Mouse (Mus musculus): Measurements from ENCODE around the gene Sbk2.

The Sbk2 gene

DNA sequence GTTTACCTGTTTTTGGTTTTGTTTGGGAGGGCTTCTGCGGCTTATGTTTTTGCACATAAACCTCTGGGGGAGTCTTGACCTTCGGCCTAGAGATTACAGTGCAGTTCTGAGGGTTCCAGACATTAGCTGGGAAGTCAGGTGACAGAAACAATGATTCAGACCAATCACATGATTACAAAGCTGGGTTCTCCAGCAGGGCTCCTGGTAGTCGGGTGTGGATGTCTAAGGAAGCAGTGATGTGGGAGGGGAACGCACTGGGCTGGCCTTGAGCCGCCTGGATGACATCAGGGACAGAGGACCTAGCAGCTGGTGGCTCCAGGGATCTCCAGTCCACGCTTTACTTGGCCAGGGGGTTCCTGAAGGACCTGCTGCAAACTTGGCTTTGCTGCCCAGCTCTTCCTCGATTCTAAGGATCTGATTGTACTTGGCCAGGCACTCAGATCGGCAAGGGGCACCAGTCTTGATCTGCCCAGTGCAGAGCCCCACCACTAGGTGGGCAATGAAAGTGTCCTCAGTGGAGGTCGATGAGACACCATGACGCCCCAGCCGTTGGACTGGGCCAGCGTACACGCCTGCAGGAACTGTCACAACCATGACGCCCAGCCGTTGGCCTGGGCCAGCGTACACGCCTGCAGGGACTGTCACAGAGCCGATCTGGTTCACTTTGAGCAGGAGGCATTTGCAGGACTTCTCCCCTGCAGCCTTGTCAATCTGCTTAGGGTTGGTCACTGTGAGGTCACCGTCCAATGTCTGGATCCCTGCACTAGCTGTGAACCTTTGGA lies 13.5 kb downstream of the Sbk2 start:
- no peak for DNase-seq (ENCODE audit: low read depth)

GRCm38 (mm10) chr7:4948386-4948785 lies 15.8 kb downstream of the Sbk2 start:
- no peak for DNase-seq (ENCODE audit: low read depth)

GRCm38 (mm10) chr7:4947855-4948254 lies 16.4 kb downstream of the Sbk2 start:
- peak; percentile 51 for DNase-seq (ENCODE audit: low read depth)

DNA sequence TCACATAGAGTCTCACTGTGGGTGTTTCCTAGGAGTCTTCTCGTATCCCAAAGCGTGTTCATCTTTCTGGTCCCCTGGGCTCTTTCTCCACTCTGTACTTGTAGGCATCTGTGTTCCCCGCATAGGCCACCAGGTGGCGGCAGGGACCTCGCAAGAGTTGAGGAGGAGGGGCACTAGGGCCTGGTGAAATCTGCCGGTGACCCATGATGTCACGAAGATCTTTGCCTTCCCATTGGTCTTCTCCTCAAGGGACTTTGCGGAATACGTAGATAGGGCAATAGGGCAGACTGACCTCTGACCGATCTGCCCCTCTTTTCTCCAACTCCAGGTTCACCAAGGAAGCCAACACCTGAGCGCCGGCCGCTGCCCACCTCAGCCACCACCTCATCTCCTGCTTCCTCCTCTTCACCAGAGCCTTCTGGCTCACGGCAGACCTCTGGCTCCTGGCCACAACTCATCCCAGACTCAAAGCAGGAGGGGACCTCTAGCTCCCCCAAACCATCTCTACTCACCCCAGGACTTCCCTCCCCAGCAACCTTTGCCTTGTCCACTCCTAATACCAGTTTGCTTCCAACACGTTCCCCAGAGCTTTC lies 20.9 kb downstream of the Sbk2 start:
- peak; percentile 95 for DNase-seq (ENCODE audit: low read depth)

DNA sequence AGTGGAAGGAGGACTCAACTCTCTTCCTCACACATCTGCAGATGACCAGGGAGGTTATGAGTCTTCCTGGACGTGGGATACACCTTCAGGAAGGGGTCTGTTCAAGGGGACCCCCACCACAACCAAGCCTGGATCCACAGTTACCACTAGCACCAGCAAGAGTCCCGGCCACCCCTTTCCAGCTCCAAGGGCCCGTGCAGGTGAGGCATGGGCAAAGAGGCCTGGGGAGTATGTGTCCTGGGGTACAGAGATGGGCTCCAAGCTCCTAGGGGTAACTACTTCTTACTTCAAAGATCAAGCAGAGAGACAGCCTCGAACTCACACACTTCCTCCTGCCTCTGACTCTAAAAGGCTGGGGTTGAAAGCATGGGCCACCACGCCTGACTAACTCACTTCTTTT lies 21.5 kb downstream of the Sbk2 start:
- DNase-seq (ENCODE audit: low read depth), result no peak

GRCm38 (mm10) chr7:4940068-4940479 lies 24.1 kb downstream of the Sbk2 start:
- peak; percentile 47 for DNase-seq (ENCODE audit: low read depth)

DNA sequence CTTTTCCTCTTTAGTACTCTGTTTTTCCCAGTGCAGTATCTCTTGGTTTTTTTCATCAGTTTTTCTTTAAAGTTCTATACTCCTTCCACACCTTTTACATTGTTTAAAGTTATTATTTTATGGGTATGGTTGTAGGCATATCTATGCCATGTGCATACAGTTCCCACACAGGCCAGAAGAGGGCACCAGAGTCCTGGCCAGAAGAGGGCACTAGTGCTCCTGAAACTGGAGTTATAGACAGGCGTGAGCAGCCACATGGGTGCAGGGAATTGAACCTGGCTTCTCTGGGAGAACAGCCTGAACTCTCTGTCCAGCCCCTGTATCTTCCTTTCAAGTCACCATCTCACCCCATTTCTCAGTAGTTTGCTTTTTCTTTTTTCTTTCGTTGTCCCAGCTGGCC lies 25.8 kb downstream of the Sbk2 start:
- DNase-seq (ENCODE audit: low read depth), result no peak

GRCm38 (mm10) chr7:4937392-4937791 lies 26.8 kb downstream of the Sbk2 start:
- DNase-seq (ENCODE audit: low read depth), result no peak

DNA sequence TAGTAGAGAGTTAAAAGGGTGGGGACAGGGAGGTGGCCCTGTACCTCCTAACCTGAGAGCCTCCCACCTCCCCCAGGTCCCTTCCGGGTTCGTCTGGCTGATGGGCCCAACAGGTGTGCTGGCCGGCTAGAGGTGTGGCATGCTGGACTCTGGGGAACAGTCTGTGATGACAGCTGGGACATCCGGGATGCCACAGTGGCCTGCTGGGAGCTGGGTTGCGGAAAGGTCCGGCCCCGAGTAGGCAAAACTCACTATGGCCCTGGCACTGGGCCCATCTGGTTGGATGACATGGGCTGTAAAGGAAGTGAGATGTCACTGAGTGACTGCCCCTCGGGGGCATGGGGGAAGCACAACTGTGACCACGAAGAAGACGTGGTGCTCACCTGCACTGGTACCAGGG lies 27.4 kb downstream of the Sbk2 start:
- DNase-seq (ENCODE audit: low read depth), result no peak

GRCm38 (mm10) chr7:4934160-4934914 lies 29.9 kb downstream of the Sbk2 start:
- DNase-seq (ENCODE audit: low read depth), result no peak

- DNase-seq (ENCODE audit: low read depth), result no peak
Measured at GRCm38 (mm10) chr7:4933103-4933502, 31.1 kb downstream of the Sbk2 start.

GRCm38 (mm10) chr7:4928323-4928722 lies 35.9 kb downstream of the Sbk2 start:
- no peak for DNase-seq (ENCODE audit: low read depth)

- DNase-seq (ENCODE audit: low read depth), result no peak
Measured at GRCm38 (mm10) chr7:4927711-4928110, 36.5 kb downstream of the Sbk2 start.

DNA sequence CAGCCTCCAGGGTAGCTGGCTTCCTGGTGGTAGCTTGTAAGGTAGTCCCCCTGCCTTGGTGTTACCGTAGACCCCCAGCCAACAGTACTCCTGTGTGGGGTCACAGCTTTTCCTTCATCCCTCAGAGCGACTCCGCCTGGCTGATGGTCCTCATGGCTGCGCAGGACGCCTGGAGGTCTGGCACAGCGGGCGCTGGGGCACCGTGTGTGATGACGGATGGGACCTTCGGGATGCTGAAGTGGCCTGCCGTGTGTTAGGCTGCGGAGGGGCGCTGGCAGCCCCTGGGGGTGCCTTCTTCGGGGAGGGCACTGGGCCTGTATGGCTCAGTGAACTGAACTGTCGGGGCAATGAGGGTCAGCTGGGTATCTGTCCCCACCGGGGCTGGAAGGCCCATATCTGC lies 37.4 kb downstream of the Sbk2 start:
- no peak for DNase-seq (ENCODE audit: low read depth)

GRCm38 (mm10) chr7:4925441-4926381 lies 38.5 kb downstream of the Sbk2 start, which contains the start of gene Ssc5d:
Gene Ssc5d (plus strand): TSS chr7:4925785.
- peak; percentile 73 for DNase-seq (ENCODE audit: low read depth)

DNA sequence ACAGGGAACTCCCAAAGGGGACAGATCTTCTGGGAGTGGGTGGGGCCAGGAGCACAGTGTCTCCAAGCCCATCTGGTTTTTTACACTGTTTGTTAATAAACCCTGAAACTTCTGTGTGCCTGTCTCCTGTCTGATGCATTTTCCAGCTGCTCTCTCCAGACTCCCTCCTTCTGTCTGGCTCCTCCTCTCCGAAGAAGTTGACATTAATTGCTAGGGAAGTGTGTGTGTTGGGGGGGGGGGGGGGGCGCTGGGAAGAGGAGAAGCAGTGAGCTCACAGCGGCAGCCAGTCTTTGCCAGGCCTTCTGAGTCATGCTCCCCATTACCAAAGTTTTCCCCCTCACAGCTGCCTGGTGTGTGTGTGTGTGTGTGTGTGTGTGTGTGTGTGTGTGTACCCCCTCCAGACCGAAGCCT lies 39.3 kb downstream of the Sbk2 start:
- DNase-seq (ENCODE audit: low read depth), result peak; percentile 79

GRCm38 (mm10) chr7:4924483-4924882 lies 39.7 kb downstream of the Sbk2 start:
- no peak for DNase-seq (ENCODE audit: low read depth)

DNA sequence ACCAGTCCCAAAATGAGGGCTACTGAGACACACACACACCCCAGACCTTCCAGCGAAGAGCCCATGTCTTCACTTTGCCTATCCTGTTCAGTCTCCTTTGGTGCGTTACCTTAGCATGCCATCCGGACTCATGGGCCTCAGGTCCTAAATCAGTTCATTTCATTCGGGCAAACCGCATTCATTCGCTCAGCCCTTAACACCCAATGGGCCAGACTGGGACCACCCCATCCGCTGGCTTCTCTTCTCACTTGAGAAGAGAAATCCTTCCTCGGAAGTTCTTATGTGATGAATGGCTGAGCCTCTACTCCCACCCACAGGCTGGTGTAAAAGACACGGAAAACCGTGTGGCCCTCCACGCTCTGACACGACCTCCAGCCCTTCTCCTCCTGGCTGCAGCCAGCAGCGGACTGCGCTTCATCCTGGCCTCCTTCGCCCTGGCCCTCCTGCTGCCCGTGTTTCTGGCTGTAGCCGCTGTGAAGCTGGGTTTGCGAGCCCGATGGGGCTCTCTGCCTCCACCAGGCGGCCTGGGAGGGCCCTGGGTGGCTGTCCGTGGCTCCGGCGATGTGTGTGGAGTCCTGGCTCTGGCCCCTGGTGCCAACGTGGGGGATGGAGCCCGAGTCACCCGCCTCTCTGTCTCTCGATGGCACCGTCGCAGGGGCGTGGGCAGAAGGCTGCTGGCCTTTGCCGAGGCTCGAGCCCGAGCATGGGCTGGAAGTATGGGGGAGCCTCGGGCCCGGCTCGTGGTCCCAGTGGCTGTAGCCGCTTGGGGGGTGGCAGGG lies 40.4 kb downstream of the Sbk2 start:
- DNase-seq (ENCODE audit: low read depth), result peak; percentile 52

GRCm38 (mm10) chr7:4922931-4923565 lies 41.2 kb downstream of the Sbk2 start:
- DNase-seq (ENCODE audit: low read depth), result no peak

DNA sequence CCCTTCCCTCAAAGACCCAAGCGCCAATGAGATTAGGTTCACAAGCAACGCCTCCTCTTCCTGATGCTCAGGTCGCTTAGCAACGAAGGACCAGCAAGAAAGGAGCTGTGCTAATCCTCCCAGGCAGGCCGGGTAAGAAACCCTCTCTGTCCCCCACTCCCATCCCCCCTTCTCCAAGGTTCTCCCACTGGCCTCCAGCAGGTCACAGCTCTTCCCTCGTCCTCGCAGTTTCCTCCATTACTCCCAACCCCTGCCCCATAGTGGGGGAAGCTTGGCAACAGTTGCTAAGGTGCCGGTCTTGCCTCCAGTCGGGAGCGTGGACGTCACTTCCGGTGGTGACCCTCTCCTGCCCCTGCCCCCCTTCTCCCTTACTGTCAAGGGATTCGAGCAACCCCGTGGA lies 41.7 kb downstream of the Sbk2 start:
- DNase-seq (ENCODE audit: low read depth), result no peak
